Mouse (Mus musculus) midbrain, embryonic 14.5 days (tissue): ENCODE results near the gene Hoxb6. TPM values are rescaled to one million over a fixed set of nuclear protein-coding genes. Genes with fewer than 3 reads are reported as not detected.

ENCODE experiments used
- ATAC-seq: fragments of 200-750 bp; cut with Nextera tagmentation; 2 replicates; pipeline ENCODE4 v1.8.0; 2017; ENCODE audit warnings: moderate number of reproducible peaks, moderate library complexity; ENCODE audit not compliant: low FRiP score, low TSS enrichment
- DNase-seq: peaks from one replicate; pipeline ENCODE4 v3.0.0-alpha.2; 2015
- H3K27ac ChIP-seq: fragments of 300-500 bp; sonication (generic); replicated peaks from 2 replicates; pipeline ENCODE4 v1.5.1; 2014; ENCODE audit warnings: mild to moderate bottlenecking, low read depth, low read length, moderate library complexity
- H3K27me3 ChIP-seq: fragments of 300-500 bp; sonication (generic); 2 replicates; pipeline ENCODE4 v1.6.1; 2014; ENCODE audit warnings: low read length, control low read depth, mixed read lengths; ENCODE audit not compliant: control insufficient read depth, insufficient read depth
- H3K36me3 ChIP-seq: fragments of 300-500 bp; sonication (generic); 2 replicates; pipeline ENCODE4 v1.6.1; 2014; ENCODE audit warnings: low read length, control low read depth; ENCODE audit not compliant: control insufficient read depth, insufficient read depth
- H3K4me1 ChIP-seq: fragments of 300-500 bp; sonication (generic); 2 replicates; pipeline ENCODE4 v1.6.1; 2014; ENCODE audit warnings: mild to moderate bottlenecking, antibody characterized with exemption, low read length, control low read depth; ENCODE audit not compliant: control insufficient read depth, insufficient read depth
- H3K4me2 ChIP-seq: fragments of 300-500 bp; sonication (generic); 2 replicates; pipeline ENCODE4 v1.6.1; 2014; ENCODE audit warnings: mild to moderate bottlenecking, low read length, moderate library complexity
- H3K4me3 ChIP-seq: fragments of 300-500 bp; sonication (generic); replicated peaks from 2 replicates; pipeline ENCODE4 v1.5.1; 2014; ENCODE audit warnings: low read depth, low read length
- H3K9ac ChIP-seq: fragments of 300-500 bp; sonication (generic); replicated peaks from 2 replicates; pipeline ENCODE4 v1.6.1; 2014; ENCODE audit warnings: mild to moderate bottlenecking, low read length, moderate library complexity
- H3K9me3 ChIP-seq: fragments of 300-500 bp; sonication (generic); 2 replicates; pipeline ENCODE4 v1.6.1; 2016; ENCODE audit warnings: low read length, control low read depth, mixed read lengths; ENCODE audit not compliant: control insufficient read depth
- WGBS: fragments of 180-500 bp; shearing (Covaris S2); extraction: QIAGEN DNeasy Blood & Tissue Kit; methylation state at CpG from one replicate; pipeline ENCODE4 v1.1.7; 2014; 5-methylcytosine and 5-hydroxymethylcytosine counted together
- polyA plus RNA-seq: library from polyadenylated mRNA; unstranded; fragments of >200 nt; fragmentation: Nextera tagmentation; extraction: Ambion mirVana; gene quantifications from 2 replicates; pipeline ENCODE4 v1.2.1, GENCODE M21; 2014

Gene Hoxb6
- polyA plus RNA-seq, 1 experiment from 2014 or later = not detected

- no peak overlapping the region for H3K4me2 ChIP-seq
Observed at GRCm38 (mm10) chr11:96277151-96278044, 14.9 kb upstream of the Hoxb6 start.

GRCm38 (mm10) chr11:96278324-96278723 lies 14.0 kb upstream of the Hoxb6 start:
- DNase-seq = no peak
- WGBS = 21% methylated on average over 14 of the region's 14 CpGs
- H3K36me3 ChIP-seq = no peaks in the 10 kb centered on the region
- no peak overlapping the region for H3K4me3 ChIP-seq
- no peak overlapping the region for H3K27ac ChIP-seq
- H3K9me3 ChIP-seq = no peaks in the 10 kb centered on the region
- H3K9ac ChIP-seq = no peak overlapping the region
- H3K27me3 ChIP-seq = peaks cover 98% of the 10 kb centered on the region
- H3K4me2 ChIP-seq = no peak overlapping the region
- no peaks in the 10 kb centered on the region for H3K4me1 ChIP-seq
- ATAC-seq = no peak

More at GRCm38 (mm10) chr11:96277151-96278044, 14.9 kb upstream of the Hoxb6 start:
- Histone ChIP-seq H3K36me3 (no peaks in the 10 kb centered on the region), H3K4me1 (no peaks in the 10 kb centered on the region), H3K27me3 (peaks cover 98% of the 10 kb centered on the region), H3K4me3 (no peak overlapping the region), H3K9me3 (no peaks in the 10 kb centered on the region), H3K27ac (no peak overlapping the region), H3K9ac (no peak overlapping the region)
- DNase-seq (no peak), ATAC-seq (no peak)
- 1% methylated on average over 35 of the region's 35 CpGs for WGBS

- ATAC-seq (no peak), DNase-seq (peak; percentile 93)
- Histone ChIP-seq H3K27ac (no peak overlapping the region), H3K4me3 (no peak overlapping the region), H3K4me1 (no peaks in the 10 kb centered on the region), H3K27me3 (peaks cover 98% of the 10 kb centered on the region), H3K36me3 (no peaks in the 10 kb centered on the region), H3K4me2 (no peak overlapping the region), H3K9ac (no peak overlapping the region), H3K9me3 (no peaks in the 10 kb centered on the region)
- under 1% methylated on average over 9 of the region's 9 CpGs for WGBS
Observed at GRCm38 (mm10) chr11:96278773-96279172, 13.5 kb upstream of the Hoxb6 start.

GRCm38 (mm10) chr11:96279421-96280233 lies 12.6 kb upstream of the Hoxb6 start:
- 4% methylated on average over 31 of the region's 31 CpGs for WGBS

GRCm38 (mm10) chr11:96280399-96281378 lies 11.6 kb upstream of the Hoxb6 start:
- H3K4me3 ChIP-seq = no peak overlapping the region
- H3K27ac ChIP-seq = no peak overlapping the region
- ATAC-seq = no peak
- 9% methylated on average over 8 of the region's 8 CpGs for WGBS
- H3K9ac ChIP-seq = no peak overlapping the region
- H3K36me3 ChIP-seq = no peaks in the 10 kb centered on the region
- no peaks in the 10 kb centered on the region for H3K9me3 ChIP-seq
- 0 out of 2 replicates have a peak, but pooled peaks cover 2% of the 10 kb centered on the region for H3K4me1 ChIP-seq
- H3K27me3 ChIP-seq = peaks cover 98% of the 10 kb centered on the region
- no peak for DNase-seq
- no peak overlapping the region for H3K4me2 ChIP-seq

More at GRCm38 (mm10) chr11:96279421-96280233, 12.6 kb upstream of the Hoxb6 start:
- no peak overlapping the region for H3K9ac ChIP-seq
- DNase-seq = no peak
- no peak overlapping the region for H3K4me3 ChIP-seq
- H3K4me1 ChIP-seq = 0 out of 2 replicates have a peak, but pooled peaks cover 2% of the 10 kb centered on the region
- no peak overlapping the region for H3K4me2 ChIP-seq
- H3K9me3 ChIP-seq = no peaks in the 10 kb centered on the region
- H3K27ac ChIP-seq = no peak overlapping the region
- no peaks in the 10 kb centered on the region for H3K36me3 ChIP-seq
- H3K27me3 ChIP-seq = peaks cover 98% of the 10 kb centered on the region
- no peak for ATAC-seq

GRCm38 (mm10) chr11:96281396-96281795 lies 10.9 kb upstream of the Hoxb6 start:
- H3K4me3 ChIP-seq = no peak overlapping the region
- no peak overlapping the region for H3K9ac ChIP-seq
- peaks cover 98% of the 10 kb centered on the region for H3K27me3 ChIP-seq
- H3K4me1 ChIP-seq = 0 out of 2 replicates have a peak, but pooled peaks cover 2% of the 10 kb centered on the region
- no peak for DNase-seq
- H3K36me3 ChIP-seq = no peaks in the 10 kb centered on the region
- WGBS = 4% methylated on average over 18 of the region's 18 CpGs
- H3K4me2 ChIP-seq = no peak overlapping the region
- ATAC-seq = no peak
- no peak overlapping the region for H3K27ac ChIP-seq
- no peaks in the 10 kb centered on the region for H3K9me3 ChIP-seq

- no peak within 1 kb of the TSS for H3K9ac ChIP-seq
- H3K4me3 ChIP-seq = no peak within 1 kb of the TSS
Observed at GRCm38 (mm10) chr11:96281855-96282570, 10.3 kb upstream of the Hoxb6 start, which contains the start of gene Hoxb8. TSS of gene Hoxb8 (plus strand) at chr11:96281905.

More at GRCm38 (mm10) chr11:96281855-96282570, 10.3 kb upstream of the Hoxb6 start, which contains the start of gene Hoxb8:
- no peak for ATAC-seq
- 0 out of 2 replicates have a peak, but pooled peaks cover 2% of the 10 kb centered on the region for H3K4me1 ChIP-seq
- no peak within 1 kb of the TSS for H3K27ac ChIP-seq
- no peak for DNase-seq
- H3K27me3 ChIP-seq = peaks cover 98% of the 10 kb centered on the region
- H3K4me2 ChIP-seq = no peak within 1 kb of the TSS
- no peaks in the 10 kb centered on the region for H3K36me3 ChIP-seq
- no peaks in the 10 kb centered on the region for H3K9me3 ChIP-seq
- WGBS = 2% methylated on average over 27 of the region's 27 CpGs
